Mouse (Mus musculus): ENCODE data around the gene Cbr2. TPM values are rescaled to one million over a fixed set of nuclear protein-coding genes. Genes with fewer than 3 reads are reported as not detected.

The Cbr2 gene
- total RNA-seq, 2 experiments from 2014 or later, result 9.9 to 10.8 TPM

GRCm38 (mm10) chr11:120711980-120712604 lies 19.8 kb downstream of the Cbr2 start:
- no peak for DNase-seq

- no peak for DNase-seq
These were observed 21.2 kb downstream of the Cbr2 start for GRCm38 (mm10) chr11:120710672-120711071.

GRCm38 (mm10) chr11:120709551-120709950 lies 22.4 kb downstream of the Cbr2 start:
- DNase-seq, result no peak

GRCm38 (mm10) chr11:120707969-120708368 lies 23.9 kb downstream of the Cbr2 start:
- DNase-seq, result no peak

- DNase-seq, result no peak
These were observed 24.7 kb downstream of the Cbr2 start for GRCm38 (mm10) chr11:120707225-120707624.

GRCm38 (mm10) chr11:120706120-120706519 lies 25.8 kb downstream of the Cbr2 start:
- no peak for DNase-seq

GRCm38 (mm10) chr11:120704486-120705325 lies 27.2 kb downstream of the Cbr2 start:
- DNase-seq, result no peak

- DNase-seq, result no peak
These were observed 28.0 kb downstream of the Cbr2 start for GRCm38 (mm10) chr11:120703696-120704454.

GRCm38 (mm10) chr11:120697741-120698140 lies 34.2 kb downstream of the Cbr2 start:
- peak; percentile 45 for DNase-seq

- DNase-seq, result no peak
These were observed 35.3 kb downstream of the Cbr2 start for GRCm38 (mm10) chr11:120696568-120696967.

GRCm38 (mm10) chr11:120695641-120696040 lies 36.3 kb downstream of the Cbr2 start:
- DNase-seq, result no peak

GRCm38 (mm10) chr11:120695184-120695583 lies 36.7 kb downstream of the Cbr2 start:
- DNase-seq, result no peak

GRCm38 (mm10) chr11:120693461-120693860 lies 38.5 kb downstream of the Cbr2 start:
- DNase-seq, result no peak

GRCm38 (mm10) chr11:120692471-120693011 lies 39.4 kb downstream of the Cbr2 start:
- no peak for DNase-seq

GRCm38 (mm10) chr11:120689365-120689764 lies 42.5 kb downstream of the Cbr2 start:
- DNase-seq, result no peak

- no peak for DNase-seq
These were observed 45.2 kb downstream of the Cbr2 start for GRCm38 (mm10) chr11:120686650-120687272.

- DNase-seq, result no peak
These were observed 47.3 kb downstream of the Cbr2 start for GRCm38 (mm10) chr11:120684660-120685059.

GRCm38 (mm10) chr11:120684086-120684485 lies 47.8 kb downstream of the Cbr2 start:
- DNase-seq, result no peak

- no peak for DNase-seq
These were observed 48.4 kb downstream of the Cbr2 start for GRCm38 (mm10) chr11:120683536-120683935.

- DNase-seq, result no peak
These were observed 49.2 kb downstream of the Cbr2 start for GRCm38 (mm10) chr11:120682683-120683082.

GRCm38 (mm10) chr11:120679909-120680308 lies 52.0 kb downstream of the Cbr2 start:
- DNase-seq, result no peak
